Mouse (Mus musculus) frontal cortex, adult (tissue): ENCODE results near the gene Zfhx2.

Source experiments
- ATAC-seq: cut with Nextera tagmentation; 2 replicates; pipeline ENCODE4 v1.9.2; 2017; ENCODE audit warnings: mild to moderate bottlenecking, moderate library complexity, mixed read lengths; ENCODE audit not compliant: low TSS enrichment

Gene Zfhx2

GRCm38 (mm10) chr14:55092011-55092577, at the start of gene Zfhx2:
Zfhx2 (minus strand) TSS chr14:55092324.
- peak; percentile 70 for ATAC-seq

GRCm38 (mm10) chr14:55139313-55139712, 47.2 kb upstream of the Zfhx2 start:
- no peak for ATAC-seq

GRCm38 (mm10) chr14:55135676-55136075, 43.6 kb upstream of the Zfhx2 start:
- ATAC-seq: no peak

GRCm38 (mm10) chr14:55126521-55126920, 34.4 kb upstream of the Zfhx2 start:
- ATAC-seq: peak; percentile 66

- no peak for ATAC-seq
Measured at GRCm38 (mm10) chr14:55125711-55126110, 33.6 kb upstream of the Zfhx2 start.

GRCm38 (mm10) chr14:55122359-55122758, 30.2 kb upstream of the Zfhx2 start:
- ATAC-seq: no peak

GRCm38 (mm10) chr14:55121947-55122346, 29.8 kb upstream of the Zfhx2 start:
- ATAC-seq: peak; percentile 36

GRCm38 (mm10) chr14:55119421-55120134, 27.5 kb upstream of the Zfhx2 start:
- ATAC-seq: peak; percentile 7; the same call in 1 of the 2 replicates

GRCm38 (mm10) chr14:55118852-55119251, 26.7 kb upstream of the Zfhx2 start:
- ATAC-seq: no peak

GRCm38 (mm10) chr14:55116425-55117200, 24.5 kb upstream of the Zfhx2 start, which contains the start of gene Jph4:
Jph4 (minus strand) TSS chr14:55116935.
- ATAC-seq: peak; percentile 50

GRCm38 (mm10) chr14:55115846-55116245, 23.7 kb upstream of the Zfhx2 start:
- ATAC-seq: peak; percentile 4; the same call in 1 of the 2 replicates

GRCm38 (mm10) chr14:55114759-55115701, 22.9 kb upstream of the Zfhx2 start:
- ATAC-seq: peak; percentile 31

- no peak for ATAC-seq
Measured at GRCm38 (mm10) chr14:55113975-55114645, 22.0 kb upstream of the Zfhx2 start.

- ATAC-seq: no peak
Measured at GRCm38 (mm10) chr14:55113351-55113974, 21.3 kb upstream of the Zfhx2 start.

- no peak for ATAC-seq
Measured at GRCm38 (mm10) chr14:55111720-55112119, 19.6 kb upstream of the Zfhx2 start.

GRCm38 (mm10) chr14:55110076-55110475, 18.0 kb upstream of the Zfhx2 start:
- no peak for ATAC-seq

- no peak for ATAC-seq
Measured at GRCm38 (mm10) chr14:55109048-55109873, 17.1 kb upstream of the Zfhx2 start.

GRCm38 (mm10) chr14:55108202-55108870, 16.2 kb upstream of the Zfhx2 start:
- peak; percentile 60 for ATAC-seq

- ATAC-seq: no peak
Measured at GRCm38 (mm10) chr14:55106990-55107389, 14.9 kb upstream of the Zfhx2 start.
